Mouse (Mus musculus) limb, embryonic 12.5 days (tissue): Measurements from ENCODE around the gene Itch. TPM values are rescaled to one million over a fixed set of nuclear protein-coding genes. Genes with fewer than 3 reads are reported as not detected.

Source experiments
- ATAC-seq: fragments of 200-750 bp; cut with Nextera tagmentation; 2 replicates; pipeline ENCODE4 v1.8.0; 2017; ENCODE audit warnings: low read depth, moderate TSS enrichment; ENCODE audit not compliant: insufficient number of reproducible peaks, insufficient read depth, low FRiP score, low TSS enrichment
- H3K27ac ChIP-seq: fragments of 300-500 bp; sonication (generic); 2 replicates; pipeline ENCODE4 v1.5.1; 2016; ENCODE audit warnings: mild to moderate bottlenecking, moderate library complexity
- H3K27me3 ChIP-seq: fragments of 300-500 bp; sonication (generic); 2 replicates; pipeline ENCODE4 v1.6.1; 2016; ENCODE audit warnings: mild to moderate bottlenecking, moderate library complexity
- H3K36me3 ChIP-seq: fragments of 300-500 bp; sonication (generic); 2 replicates; pipeline ENCODE4 v1.6.1; 2016; ENCODE audit warnings: mild to moderate bottlenecking, moderate library complexity
- H3K4me1 ChIP-seq: fragments of 300-500 bp; sonication (generic); replicated peaks from 2 replicates; pipeline ENCODE4 v1.6.1; 2016
- H3K4me2 ChIP-seq: fragments of 300-500 bp; sonication (generic); 2 replicates; pipeline ENCODE4 v1.6.1; 2016; ENCODE audit warnings: mild to moderate bottlenecking, moderate library complexity
- H3K4me3 ChIP-seq: fragments of 300-500 bp; sonication (generic); replicated peaks from 2 replicates; pipeline ENCODE4 v1.5.1; 2016; ENCODE audit warnings: mild to moderate bottlenecking
- H3K9ac ChIP-seq: fragments of 300-500 bp; sonication (generic); replicated peaks from 2 replicates; pipeline ENCODE4 v1.6.1; 2016; ENCODE audit warnings: mild to moderate bottlenecking, moderate library complexity
- H3K9me3 ChIP-seq: fragments of 300-500 bp; sonication (generic); 2 replicates; pipeline ENCODE4 v1.6.1; 2016; ENCODE audit warnings: mild to moderate bottlenecking, moderate library complexity
- WGBS: fragments of 180-500 bp; shearing (Covaris S2); methylation state at CpG from one replicate; pipeline ENCODE4 v1.1.7; 2016; 5-methylcytosine and 5-hydroxymethylcytosine counted together
- polyA plus RNA-seq: library from polyadenylated mRNA; unstranded; fragments of >200 nt; fragmentation: Nextera tagmentation; extraction: Ambion mirVana; gene quantifications from 2 replicates; pipeline ENCODE4 v1.2.1, GENCODE M21; 2016

The Itch gene
- polyA plus RNA-seq, 1 experiment from 2014 or later = 73.9 TPM

DNA sequence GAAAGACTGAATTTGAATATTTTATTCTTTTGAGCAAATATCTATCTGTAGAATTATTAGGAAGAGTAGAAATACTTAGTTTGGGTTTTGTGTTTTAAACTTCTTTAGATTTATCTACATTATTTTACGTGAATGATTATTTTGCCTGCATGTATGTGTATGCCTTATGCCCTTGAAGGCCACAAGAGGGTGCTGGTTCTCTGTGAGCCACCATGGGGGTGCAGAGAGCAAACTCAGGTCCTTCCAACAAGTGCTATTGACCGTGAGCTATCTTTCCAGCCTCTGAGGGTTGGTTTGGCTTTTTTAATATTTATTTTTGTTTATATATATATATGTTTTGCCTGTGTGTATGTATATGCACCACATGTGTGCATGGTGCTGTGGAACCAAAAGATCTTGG, 74.1 kb downstream of the Itch start:
- Histone ChIP-seq H3K4me1 (no peaks in the 10 kb centered on the region), H3K27ac (no peak overlapping the region), H3K4me3 (no peak overlapping the region), H3K36me3 (peaks cover 86% of the 10 kb centered on the region), H3K9me3 (no peaks in the 10 kb centered on the region), H3K4me2 (no peak overlapping the region), H3K27me3 (no peaks in the 10 kb centered on the region), H3K9ac (no peak overlapping the region)
- ATAC-seq = no peak
- WGBS = 83% methylated on average over 2 of the region's 2 CpGs

- no peak overlapping the region for H3K9ac ChIP-seq
Observed at GRCm38 (mm10) chr2:155223145-155223544, 89.8 kb downstream of the Itch start.

DNA sequence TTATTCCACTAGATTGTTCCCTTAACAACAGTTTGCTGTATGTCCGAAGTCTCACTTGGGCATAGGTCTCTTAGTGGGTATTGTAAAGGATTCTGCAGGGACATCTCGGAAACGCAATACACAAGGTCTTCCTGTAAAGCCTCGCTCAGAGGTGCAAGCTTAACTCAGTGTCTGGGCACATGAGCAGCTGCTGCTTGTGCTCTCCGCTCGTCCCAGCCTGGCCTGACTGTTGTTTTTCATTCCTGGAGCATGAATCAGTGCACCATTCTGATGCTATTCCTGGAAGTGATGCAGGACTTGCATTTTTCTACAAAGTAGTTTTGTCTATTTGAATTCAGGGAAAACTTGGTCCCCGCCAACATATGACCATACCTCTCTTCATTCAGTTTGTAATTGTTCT, 91.4 kb downstream of the Itch start:
- Histone ChIP-seq H3K4me2 (no peak overlapping the region), H3K4me1 (no peaks in the 10 kb centered on the region), H3K27me3 (no peaks in the 10 kb centered on the region), H3K9me3 (no peaks in the 10 kb centered on the region), H3K36me3 (peaks cover 90% of the 10 kb centered on the region), H3K27ac (no peak overlapping the region), H3K9ac (no peak overlapping the region), H3K4me3 (no peak overlapping the region)
- WGBS = 94% methylated on average over 7 of the region's 7 CpGs
- no peak for ATAC-seq

More at GRCm38 (mm10) chr2:155223145-155223544, 89.8 kb downstream of the Itch start:
- no peak for ATAC-seq
- Histone ChIP-seq H3K4me3 (no peak overlapping the region), H3K9me3 (no peaks in the 10 kb centered on the region), H3K36me3 (peaks cover 93% of the 10 kb centered on the region), H3K27me3 (no peaks in the 10 kb centered on the region), H3K27ac (no peak overlapping the region), H3K4me2 (no peak overlapping the region), H3K4me1 (no peaks in the 10 kb centered on the region)
- 88% methylated on average over 2 of the region's 2 CpGs for WGBS

DNA sequence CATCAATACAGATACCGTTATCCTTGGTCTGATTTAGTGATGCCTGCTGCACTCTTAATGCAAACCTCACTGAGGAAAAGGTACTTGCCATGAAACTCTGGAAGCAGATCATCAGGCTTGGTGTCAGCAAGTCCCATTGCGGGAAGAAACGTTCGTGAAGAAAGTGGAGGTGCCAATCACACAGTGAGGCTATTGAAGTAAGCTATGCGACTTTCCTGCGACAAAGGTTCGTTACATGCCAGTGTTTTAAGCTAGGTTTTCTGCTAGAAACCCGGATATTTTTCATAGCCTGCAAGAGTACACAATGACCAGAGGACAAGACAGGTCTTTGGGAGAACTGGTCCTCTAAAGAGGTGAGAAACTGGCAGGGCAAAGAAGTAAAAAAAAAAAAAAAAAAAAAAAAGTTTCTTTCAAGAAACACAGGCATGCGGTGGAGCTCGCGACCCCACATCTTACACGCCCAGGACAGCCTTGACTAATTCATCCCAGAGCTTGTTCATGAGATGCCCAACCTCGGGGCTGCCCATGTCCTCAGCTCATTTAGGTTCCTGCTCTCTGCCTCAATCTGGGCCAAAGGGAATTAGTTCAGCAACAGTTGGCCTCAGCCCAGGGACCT, 102.5 kb downstream of the Itch start:
- Histone ChIP-seq H3K27me3 (no peaks in the 10 kb centered on the region), H3K4me3 (peak overlapping the region; percentile 91), H3K4me2 (peak overlapping the region; percentile 92), H3K27ac (peak overlapping the region; percentile 88), H3K9ac (peak overlapping the region; percentile 89), H3K4me1 (peaks cover 17% of the 10 kb centered on the region), H3K9me3 (no peaks in the 10 kb centered on the region), H3K36me3 (peaks cover 4% of the 10 kb centered on the region; the same call in 1 of the 2 replicates)
- peak; percentile 89 for ATAC-seq
- 5% methylated on average over 13 of the region's 13 CpGs for WGBS

- H3K9me3 ChIP-seq = no peaks in the 10 kb centered on the region
- ATAC-seq = peak; percentile 99
- peak within 1 kb of the TSS; percentile 91 for H3K4me3 ChIP-seq
- under 1% methylated on average over 50 of the region's 50 CpGs for WGBS
- peak within 1 kb of the TSS; percentile 89 for H3K9ac ChIP-seq
- H3K4me1 ChIP-seq = peaks cover 17% of the 10 kb centered on the region
- H3K36me3 ChIP-seq = peaks cover 10% of the 10 kb centered on the region; the same call in 1 of the 2 replicates
- peak within 1 kb of the TSS; percentile 88 for H3K27ac ChIP-seq
- H3K27me3 ChIP-seq = no peaks in the 10 kb centered on the region
- peak within 1 kb of the TSS; percentile 92 for H3K4me2 ChIP-seq
Observed at GRCm38 (mm10) chr2:155236362-155236992, 103.2 kb downstream of the Itch start, which contains the start of gene Dynlrb1. TSS of gene Dynlrb1 (plus strand) at chr2:155236533.

DNA sequence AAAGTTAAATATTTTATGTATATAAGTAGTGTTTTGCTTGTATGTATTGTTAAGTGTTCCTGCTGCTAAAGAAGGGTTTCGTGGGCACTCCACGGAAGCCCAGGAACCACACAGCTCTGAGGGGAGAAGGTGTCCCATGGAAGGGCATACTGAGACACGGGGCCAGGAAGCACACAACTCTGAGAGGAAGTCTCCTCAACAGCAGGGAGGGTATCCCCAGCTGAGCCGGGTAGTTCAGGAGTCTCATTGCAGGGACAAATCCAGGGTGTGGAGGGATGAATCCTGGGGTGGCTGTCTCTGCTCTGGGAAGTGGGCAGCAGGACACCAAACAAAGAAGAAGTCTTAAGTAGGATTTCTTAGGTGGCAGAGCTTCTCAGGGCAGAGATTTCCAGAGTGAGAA, 104.0 kb downstream of the Itch start:
- Histone ChIP-seq H3K4me1 (peaks cover 17% of the 10 kb centered on the region), H3K4me3 (peak overlapping the region; percentile 91), H3K27ac (no peak overlapping the region), H3K4me2 (peak overlapping the region; percentile 92), H3K36me3 (peaks cover 13% of the 10 kb centered on the region; the same call in 1 of the 2 replicates), H3K27me3 (no peaks in the 10 kb centered on the region), H3K9ac (peak overlapping the region; percentile 89), H3K9me3 (no peaks in the 10 kb centered on the region)
- no peak for ATAC-seq
- WGBS = 21% methylated on average over 4 of the region's 4 CpGs

DNA sequence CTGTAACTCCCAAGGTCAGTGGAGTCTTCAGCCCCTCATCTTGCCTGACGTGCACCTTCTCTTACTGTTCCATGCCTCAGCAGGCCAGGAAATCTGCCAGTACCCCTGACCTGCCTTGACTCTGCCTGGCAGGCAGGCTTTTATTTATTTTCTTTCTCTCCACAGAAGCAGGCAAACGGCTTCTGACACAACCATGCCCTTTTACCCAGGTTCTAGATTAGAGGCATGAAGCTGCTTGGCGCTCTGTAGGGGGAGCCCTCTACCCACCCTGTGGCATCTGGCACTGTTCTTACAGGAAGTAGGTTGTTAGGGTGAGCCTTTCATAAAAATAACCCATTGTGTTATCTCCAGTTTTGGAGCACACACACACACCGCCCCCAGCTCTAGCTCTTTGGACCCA, 107.6 kb downstream of the Itch start:
- no peak for ATAC-seq
- Histone ChIP-seq H3K4me3 (no peak overlapping the region), H3K36me3 (peaks cover 49% of the 10 kb centered on the region), H3K4me2 (no peak overlapping the region), H3K27me3 (no peaks in the 10 kb centered on the region), H3K4me1 (peaks cover 14% of the 10 kb centered on the region), H3K9ac (no peak overlapping the region), H3K9me3 (no peaks in the 10 kb centered on the region), H3K27ac (no peak overlapping the region)
- WGBS = 79% methylated on average over 4 of the region's 4 CpGs

DNA sequence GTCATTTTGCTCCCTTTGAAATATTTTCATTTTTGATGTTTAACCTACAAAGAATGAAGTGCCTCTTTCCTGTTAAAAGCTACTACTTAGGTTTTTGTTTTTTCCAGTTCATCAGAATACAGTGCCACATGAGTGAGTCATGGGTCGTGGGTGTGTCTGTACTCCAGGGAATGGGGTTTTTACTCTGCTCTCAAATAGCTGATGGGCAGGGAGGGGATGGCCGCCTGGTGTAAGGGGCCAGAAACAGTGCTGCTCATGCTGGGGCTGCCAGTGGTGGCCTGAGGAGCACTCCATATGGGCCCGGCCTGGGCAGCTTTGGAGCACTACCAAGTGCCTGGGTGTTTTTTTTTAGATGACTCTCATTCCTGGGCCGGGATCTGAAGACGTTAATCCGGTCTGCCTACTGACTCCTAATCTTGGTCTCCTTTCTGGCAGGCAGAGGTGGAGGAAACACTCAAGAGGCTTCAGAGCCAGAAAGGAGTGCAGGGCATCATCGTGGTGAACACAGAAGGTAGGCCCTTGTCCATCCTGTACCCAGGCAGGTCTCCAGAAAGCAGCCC, 109.1 kb downstream of the Itch start:
- H3K4me2 ChIP-seq = no peak overlapping the region
- H3K27me3 ChIP-seq = no peaks in the 10 kb centered on the region
- H3K9ac ChIP-seq = no peak overlapping the region
- H3K4me3 ChIP-seq = no peak overlapping the region
- no peak overlapping the region for H3K27ac ChIP-seq
- peaks cover 11% of the 10 kb centered on the region for H3K4me1 ChIP-seq
- no peak for ATAC-seq
- no peaks in the 10 kb centered on the region for H3K9me3 ChIP-seq
- WGBS = 91% methylated on average over 7 of the region's 7 CpGs
- H3K36me3 ChIP-seq = peaks cover 62% of the 10 kb centered on the region

DNA sequence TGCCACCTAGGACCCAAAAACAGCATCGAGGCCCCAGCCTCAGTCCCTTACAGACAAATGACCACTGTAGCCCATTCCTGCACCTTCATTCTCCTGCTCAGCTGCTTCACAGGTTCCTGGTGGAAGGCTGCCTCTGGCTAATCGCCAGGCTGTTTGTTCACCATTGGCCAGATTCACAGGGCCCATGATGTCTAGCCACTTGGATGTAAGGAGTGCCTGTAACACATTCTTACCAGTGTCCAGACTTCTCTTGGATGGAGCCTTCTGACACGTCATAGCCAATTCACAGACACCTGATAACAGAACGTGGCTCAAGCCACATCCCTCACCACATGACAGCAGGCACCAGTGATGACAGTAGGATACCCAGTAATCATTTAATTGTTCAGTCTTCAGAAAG, 112.9 kb downstream of the Itch start:
- no peaks in the 10 kb centered on the region for H3K9me3 ChIP-seq

DNA sequence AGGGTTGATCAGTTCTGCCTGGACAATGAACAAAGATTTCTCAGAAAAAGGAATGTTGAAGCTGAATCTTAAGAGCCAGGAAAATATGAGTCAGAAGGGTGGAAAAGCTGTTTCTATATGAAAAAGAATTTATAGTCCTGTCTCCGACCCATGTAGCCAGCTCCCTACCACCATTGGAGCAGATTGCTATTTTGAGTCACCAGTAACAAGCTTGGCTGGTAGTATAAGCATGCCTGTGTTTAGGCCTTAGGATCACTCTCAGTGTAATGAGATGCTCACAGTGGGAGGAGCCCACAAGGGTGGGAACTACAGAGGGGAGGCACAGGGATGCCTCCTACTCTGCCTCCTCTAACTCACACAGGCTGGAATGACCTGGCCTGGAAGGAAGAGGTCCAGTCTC, 114.9 kb downstream of the Itch start:
- no peaks in the 10 kb centered on the region for H3K27me3 ChIP-seq
- no peaks in the 10 kb centered on the region for H3K9me3 ChIP-seq
- 95% methylated on average over 1 of the region's 1 CpGs for WGBS
- H3K36me3 ChIP-seq = peaks cover 87% of the 10 kb centered on the region
- H3K9ac ChIP-seq = no peak overlapping the region
- no peak overlapping the region for H3K4me2 ChIP-seq
- H3K4me1 ChIP-seq = no peaks in the 10 kb centered on the region
- H3K4me3 ChIP-seq = no peak overlapping the region
- H3K27ac ChIP-seq = no peak overlapping the region
- ATAC-seq = no peak

More for the DNA sequence above, 112.9 kb downstream of the Itch start:
- Histone ChIP-seq H3K27ac (no peak overlapping the region), H3K4me1 (no peaks in the 10 kb centered on the region), H3K4me2 (no peak overlapping the region), H3K36me3 (peaks cover 94% of the 10 kb centered on the region), H3K9ac (no peak overlapping the region), H3K27me3 (no peaks in the 10 kb centered on the region), H3K4me3 (no peak overlapping the region)
- 96% methylated on average over 4 of the region's 4 CpGs for WGBS
- no peak for ATAC-seq

GRCm38 (mm10) chr2:155248718-155249117, 115.4 kb downstream of the Itch start:
- WGBS = 72% methylated on average over 2 of the region's 2 CpGs
- H3K4me1 ChIP-seq = no peaks in the 10 kb centered on the region
- no peaks in the 10 kb centered on the region for H3K9me3 ChIP-seq
- H3K9ac ChIP-seq = no peak overlapping the region
- ATAC-seq = no peak
- peaks cover 81% of the 10 kb centered on the region for H3K36me3 ChIP-seq
- H3K4me2 ChIP-seq = no peak overlapping the region
- H3K27me3 ChIP-seq = no peaks in the 10 kb centered on the region
- H3K27ac ChIP-seq = no peak overlapping the region
- H3K4me3 ChIP-seq = no peak overlapping the region
